Mouse (Mus musculus) embryonic fibroblast, embryonic 13.5 days (primary cell): ENCODE measurements around the gene C2cd4d.

ENCODE experiments used
- CTCF ChIP-seq: IDR thresholded peaks from 2 replicates; pipeline ENCODE4 v1.5.1; 2011; ENCODE audit warnings: mild to moderate bottlenecking, control low read depth, low read length, moderate library complexity, borderline replicate concordance; ENCODE audit not compliant: insufficient read depth
- POLR2A ChIP-seq: IDR thresholded peaks from 2 replicates; pipeline ENCODE4 v1.6.1; 2011; ENCODE audit warnings: low read depth, mild to moderate bottlenecking, control low read depth, low read length, moderate library complexity

DNA sequence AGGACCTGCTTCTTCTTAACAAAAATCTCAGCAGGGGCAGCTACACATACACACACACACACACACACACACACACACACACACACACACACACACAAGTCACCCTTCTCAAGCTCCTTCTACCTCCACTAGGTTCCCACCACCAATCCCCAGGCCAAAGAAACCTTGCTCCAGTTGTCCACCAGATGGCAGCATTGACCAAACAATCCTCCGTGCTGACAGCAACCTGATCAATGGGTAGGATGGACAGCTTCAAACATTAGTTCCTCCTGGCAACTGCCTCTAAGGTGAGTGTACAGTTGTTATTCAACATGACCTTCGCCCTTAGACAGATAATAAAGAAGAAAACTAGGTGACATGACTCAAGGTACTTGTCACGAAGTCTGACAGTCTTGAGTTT lies 4.5 kb downstream of the C2cd4d start:
- TF ChIP-seq CTCF (peak; percentile 78), POLR2A (no peak)
